Mouse (Mus musculus) intestine, postnatal 0 days (tissue): ENCODE data around the gene Gga1. TPM values are rescaled to one million over a fixed set of nuclear protein-coding genes. Genes with fewer than 3 reads are reported as not detected.

Experiments used
- ATAC-seq: fragments of 200-750 bp; cut with Nextera tagmentation; 2 replicates; pipeline ENCODE4 v1.8.0; 2017; ENCODE audit warnings: mild to moderate bottlenecking, moderate TSS enrichment, moderate library complexity
- H3K27ac ChIP-seq: fragments of 300-500 bp; sonication (generic); 2 replicates; pipeline ENCODE4 v1.5.1; 2014; ENCODE audit warnings: mild to moderate bottlenecking, low read depth, low read length, moderate library complexity
- H3K27me3 ChIP-seq: fragments of 300-500 bp; sonication (generic); replicated peaks from 2 replicates; pipeline ENCODE4 v1.6.1; 2014; ENCODE audit warnings: low read length, mixed read lengths; ENCODE audit not compliant: control insufficient read depth, insufficient read depth
- H3K36me3 ChIP-seq: fragments of 300-500 bp; sonication (generic); 2 replicates; pipeline ENCODE4 v1.6.1; 2014; ENCODE audit warnings: mild to moderate bottlenecking, moderate library complexity; ENCODE audit not compliant: control insufficient read depth, insufficient read depth
- H3K4me1 ChIP-seq: fragments of 300-500 bp; sonication (generic); replicated peaks from 2 replicates; pipeline ENCODE4 v1.6.1; 2014; ENCODE audit warnings: antibody characterized with exemption, low read length, mixed read lengths; ENCODE audit not compliant: control insufficient read depth, insufficient read depth
- H3K4me2 ChIP-seq: fragments of 300-500 bp; sonication (generic); replicated peaks from 2 replicates; pipeline ENCODE4 v1.6.1; 2014; ENCODE audit warnings: low read depth, mild to moderate bottlenecking, moderate library complexity
- H3K4me3 ChIP-seq: fragments of 300-500 bp; sonication (generic); 2 replicates; pipeline ENCODE4 v1.5.1; 2014; ENCODE audit warnings: low read depth, low read length
- H3K9ac ChIP-seq: fragments of 300-500 bp; sonication (generic); 2 replicates; pipeline ENCODE4 v1.6.1; 2014; ENCODE audit warnings: mild to moderate bottlenecking, low read depth, low read length
- H3K9me3 ChIP-seq: fragments of 300-500 bp; sonication (generic); 2 replicates; pipeline ENCODE4 v1.6.1; 2016; ENCODE audit warnings: mixed run types; ENCODE audit not compliant: control insufficient read depth
- CTCF ChIP-seq: sonication (generic); IDR thresholded peaks from 2 replicates; pipeline ENCODE4 v1.5.1; 2016; ENCODE audit warnings: low read depth, mild to moderate bottlenecking, control low read depth, antibody characterized with exemption, moderate library complexity
- WGBS: fragments of 180-500 bp; shearing (Covaris S2); extraction: QIAGEN DNeasy Blood & Tissue Kit; methylation state at CpG from one replicate; pipeline ENCODE4 v1.1.7; 2014; 5-methylcytosine and 5-hydroxymethylcytosine counted together
- polyA plus RNA-seq: library from polyadenylated mRNA; unstranded; fragments of >200 nt; fragmentation: Nextera tagmentation; extraction: Ambion mirVana; gene quantifications from 2 replicates; pipeline ENCODE4 v1.2.1, GENCODE M21; 2015

Gga1 gene
- polyA plus RNA-seq, 1 experiment from 2014 or later, result 40.1 TPM

DNA sequence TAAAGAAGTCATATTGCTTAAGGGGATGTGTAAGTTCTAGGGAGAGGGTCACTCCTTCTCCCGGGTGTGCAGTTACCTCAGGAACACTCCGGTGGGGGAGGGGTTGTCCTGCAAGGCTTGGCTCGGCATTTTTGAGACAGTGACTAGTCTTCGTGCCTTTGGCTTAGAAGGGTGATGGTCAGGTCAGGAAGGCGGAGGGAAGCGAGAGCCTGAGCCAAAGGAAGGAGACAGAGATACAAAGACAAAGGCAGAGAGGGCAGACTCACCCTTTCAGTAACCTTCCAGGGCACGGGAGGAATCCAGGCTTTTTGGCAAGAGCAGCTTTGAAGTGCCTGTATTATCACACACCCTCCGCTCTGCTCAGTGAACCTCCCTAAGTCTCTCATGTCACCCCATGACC, 48.1 kb downstream of the Gga1 start:
- H3K4me1 ChIP-seq, result peaks cover 6% of the 10 kb centered on the region; the same call in 1 of the 2 replicates
- peaks cover 6% of the 10 kb centered on the region; the same call in 1 of the 2 replicates for H3K36me3 ChIP-seq
- no peak for TF ChIP-seq CTCF
- no peak overlapping the region for H3K9ac ChIP-seq
- no peak for ATAC-seq
- WGBS, result 54% methylated on average over 8 of the region's 8 CpGs
- H3K27me3 ChIP-seq, result no peaks in the 10 kb centered on the region
- H3K9me3 ChIP-seq, result no peaks in the 10 kb centered on the region
- H3K4me2 ChIP-seq, result no peak overlapping the region
- H3K27ac ChIP-seq, result peak overlapping the region; percentile 58; the same call in 1 of the 2 replicates
- H3K4me3 ChIP-seq, result no peak overlapping the region

DNA sequence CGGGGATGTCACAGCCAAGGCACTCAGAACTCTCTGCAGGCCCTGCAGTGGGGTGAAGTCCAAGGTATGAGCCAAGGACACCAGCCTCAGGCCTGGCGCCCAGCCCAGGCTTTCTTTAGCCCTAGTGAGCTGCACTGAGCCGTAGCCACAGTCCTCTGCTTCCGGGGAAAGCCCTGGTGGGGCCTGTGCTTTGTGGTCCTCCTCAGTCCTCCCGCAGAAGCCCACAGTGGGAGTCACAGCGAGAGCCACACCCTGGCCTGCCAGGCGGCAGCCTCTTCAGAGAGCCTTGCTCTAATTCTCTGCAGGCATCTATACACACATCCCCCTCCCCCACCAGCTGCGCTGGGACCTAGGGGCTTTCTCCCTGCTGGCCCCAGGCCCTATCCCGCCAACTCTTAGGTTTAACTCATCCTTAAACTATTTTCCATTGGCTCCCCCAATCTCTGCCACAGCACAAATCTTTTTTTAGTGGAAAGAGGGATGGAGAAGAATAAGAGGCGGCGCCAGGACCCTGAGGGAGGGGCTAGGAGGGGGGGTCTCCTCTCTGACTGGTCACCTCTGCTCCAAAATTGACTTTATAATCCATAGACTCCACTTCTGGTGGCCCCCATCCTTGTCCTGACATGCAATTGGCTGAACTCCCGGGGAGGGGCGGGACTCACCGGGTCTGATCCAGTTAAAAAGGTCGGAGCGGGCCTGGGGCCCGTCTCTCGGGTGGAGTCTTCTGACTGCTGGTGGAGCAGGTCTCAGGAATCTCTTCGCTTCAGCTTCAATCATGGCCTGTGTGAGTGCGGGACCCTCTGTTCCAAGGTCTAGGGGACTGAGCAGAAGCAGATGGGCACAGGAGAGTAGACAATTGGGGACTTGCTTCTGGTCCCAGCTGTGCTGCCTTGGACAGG, 49.3 kb downstream of the Gga1 start, which contains the start of gene Lgals1:
Lgals1 (plus strand) TSS at position 705 of the 899 bp plus-strand sequence.
- ATAC-seq, result peak; percentile 43

DNA sequence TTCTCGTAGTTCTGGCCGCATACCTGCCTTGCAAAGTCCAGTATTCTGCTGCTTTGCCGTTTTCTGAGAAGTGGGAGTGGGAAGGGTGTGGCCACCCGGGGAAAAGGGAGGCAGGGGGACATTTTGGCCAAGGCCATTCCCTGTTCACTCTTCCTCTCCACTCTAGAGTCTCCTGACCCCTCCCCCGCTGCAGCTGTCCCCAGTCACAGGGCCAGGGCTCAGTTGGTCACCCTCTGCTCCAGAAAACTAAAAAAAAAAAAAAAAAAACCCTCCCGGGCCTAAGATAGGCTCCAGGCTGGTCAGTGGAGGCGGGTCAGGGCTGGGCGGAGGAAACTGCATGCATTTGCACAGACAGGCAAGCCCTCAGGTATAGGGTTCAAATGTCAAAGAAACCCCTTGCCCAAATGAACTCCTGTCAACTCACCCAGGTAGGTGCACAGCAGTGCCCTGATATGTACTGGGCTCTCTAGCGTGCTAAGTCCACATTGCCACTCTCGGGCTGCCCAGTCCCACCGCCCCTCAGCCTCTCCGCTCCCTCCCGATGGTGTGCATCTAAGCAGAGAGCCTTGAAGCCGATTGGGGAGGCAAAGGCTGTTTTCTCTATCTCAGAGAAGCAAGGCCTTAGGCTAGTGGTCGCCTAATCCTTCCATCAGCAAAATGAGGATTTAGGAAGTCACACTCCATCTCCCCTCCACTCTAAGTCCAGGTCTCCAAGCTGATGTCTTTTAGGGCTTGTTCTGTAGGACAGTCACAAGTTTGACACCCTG, 50.2 kb downstream of the Gga1 start:
- no peak for TF ChIP-seq CTCF
- peaks cover 6% of the 10 kb centered on the region; the same call in 1 of the 2 replicates for H3K4me1 ChIP-seq
- no peak for ATAC-seq
- H3K36me3 ChIP-seq, result peaks cover 8% of the 10 kb centered on the region; the same call in 1 of the 2 replicates
- no peaks in the 10 kb centered on the region for H3K9me3 ChIP-seq
- peak overlapping the region; percentile 67 for H3K4me2 ChIP-seq
- H3K27ac ChIP-seq, result peak overlapping the region; percentile 46
- peak overlapping the region; percentile 41 for H3K4me3 ChIP-seq
- WGBS, result 24% methylated on average over 15 of the region's 15 CpGs
- peak overlapping the region; percentile 40 for H3K9ac ChIP-seq
- H3K27me3 ChIP-seq, result no peaks in the 10 kb centered on the region

More for the DNA sequence above, 49.3 kb downstream of the Gga1 start, which contains the start of gene Lgals1:
- Histone ChIP-seq H3K27ac (peak within 1 kb of the TSS; percentile 58), H3K36me3 (peaks cover 8% of the 10 kb centered on the region; the same call in 1 of the 2 replicates), H3K9ac (peak within 1 kb of the TSS; percentile 40), H3K27me3 (no peaks in the 10 kb centered on the region), H3K4me3 (peak within 1 kb of the TSS; percentile 41), H3K4me2 (peak within 1 kb of the TSS; percentile 67), H3K4me1 (peaks cover 6% of the 10 kb centered on the region; the same call in 1 of the 2 replicates), H3K9me3 (no peaks in the 10 kb centered on the region)
- no peak for TF ChIP-seq CTCF
- 12% methylated on average over 20 of the region's 20 CpGs for WGBS

DNA sequence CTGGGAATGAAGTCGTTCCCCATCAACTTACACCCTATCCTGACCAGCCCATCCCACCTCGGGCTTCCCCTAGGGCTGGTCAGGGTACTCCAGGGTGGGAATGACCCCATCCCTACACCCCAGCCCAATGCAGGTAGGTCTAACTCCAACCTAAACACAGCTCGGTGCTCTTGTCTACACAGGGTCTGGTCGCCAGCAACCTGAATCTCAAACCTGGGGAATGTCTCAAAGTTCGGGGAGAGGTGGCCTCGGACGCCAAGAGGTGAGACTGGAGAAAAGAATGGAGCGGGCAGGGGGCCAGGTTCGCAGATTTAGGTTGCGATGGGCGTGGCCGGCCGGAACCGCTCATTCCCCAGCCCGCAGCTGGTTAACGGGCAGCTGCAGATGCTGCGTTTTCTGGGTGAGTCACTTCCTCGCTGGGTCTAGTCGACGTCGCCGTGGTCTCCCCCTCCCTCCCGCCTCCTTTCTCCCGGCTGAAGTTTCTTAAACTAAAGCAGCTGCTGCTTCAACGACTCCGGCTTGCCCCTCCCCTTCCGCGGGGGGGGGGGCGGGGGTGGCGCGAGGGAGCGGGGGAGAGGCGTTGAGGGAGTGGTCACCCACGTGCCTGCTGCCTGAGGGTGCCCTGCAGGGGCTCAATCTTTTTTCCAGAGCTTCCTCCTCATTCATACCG, 50.9 kb downstream of the Gga1 start:
- Histone ChIP-seq H3K36me3 (peaks cover 8% of the 10 kb centered on the region; the same call in 1 of the 2 replicates), H3K9me3 (no peaks in the 10 kb centered on the region), H3K4me1 (peaks cover 6% of the 10 kb centered on the region; the same call in 1 of the 2 replicates), H3K27me3 (no peaks in the 10 kb centered on the region), H3K9ac (peak overlapping the region; percentile 40; the same call in 1 of the 2 replicates), H3K4me3 (peak overlapping the region; percentile 41), H3K4me2 (peak overlapping the region; percentile 67), H3K27ac (peak overlapping the region; percentile 46)
- peak; percentile 23 for ATAC-seq
- TF ChIP-seq CTCF, result no peak
- WGBS, result 2% methylated on average over 29 of the region's 35 CpGs

DNA sequence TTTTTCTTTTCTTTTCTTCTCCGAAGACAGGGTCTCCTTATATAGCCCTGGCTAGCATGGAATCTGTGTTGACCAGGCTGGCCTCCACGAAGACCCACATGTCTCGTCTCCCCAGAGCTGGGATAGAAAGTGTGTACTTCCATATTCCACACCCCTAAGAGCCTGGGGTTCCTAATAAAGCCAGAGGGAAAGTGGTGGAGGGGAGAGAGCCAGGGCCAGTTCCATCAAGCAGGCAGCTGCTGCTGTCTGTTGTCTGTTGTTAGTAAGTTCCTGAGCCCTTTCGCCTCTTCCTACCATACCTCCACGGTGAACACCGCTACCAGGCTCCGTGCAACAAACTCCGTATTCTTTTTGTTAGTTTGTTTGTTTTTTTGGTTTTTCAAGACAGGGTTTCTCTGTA, 51.5 kb downstream of the Gga1 start:
- no peaks in the 10 kb centered on the region for H3K27me3 ChIP-seq

More for the DNA sequence above, 51.5 kb downstream of the Gga1 start:
- no peak overlapping the region for H3K27ac ChIP-seq
- H3K4me3 ChIP-seq, result no peak overlapping the region
- no peak for TF ChIP-seq CTCF
- WGBS, result 51% methylated on average over 8 of the region's 8 CpGs
- H3K9ac ChIP-seq, result no peak overlapping the region
- peak overlapping the region; percentile 67 for H3K4me2 ChIP-seq
- H3K36me3 ChIP-seq, result peaks cover 8% of the 10 kb centered on the region; the same call in 1 of the 2 replicates
- peaks cover 6% of the 10 kb centered on the region; the same call in 1 of the 2 replicates for H3K4me1 ChIP-seq
- ATAC-seq, result no peak
- H3K9me3 ChIP-seq, result no peaks in the 10 kb centered on the region
